Mouse (Mus musculus) CH12.LX (cell line): ENCODE data around the gene Amz2. TPM values are rescaled to one million over a fixed set of nuclear protein-coding genes. Genes with fewer than 3 reads are reported as not detected.

ENCODE experiments used
- DNase-seq: peaks from one replicate; pipeline ENCODE4 v3.0.0-alpha.2; 2013; ENCODE audit errors: extremely low read depth
- H3K27ac ChIP-seq: 2 replicates; pipeline ENCODE4 v1.5.1; 2012; ENCODE audit warnings: low read depth, mild to moderate bottlenecking, control low read depth, moderate library complexity; ENCODE audit not compliant: insufficient read depth
- H3K27me3 ChIP-seq: replicated peaks from 2 replicates; pipeline ENCODE3; 2012; ENCODE audit warnings: inconsistent platforms
- H3K36me3 ChIP-seq, 2 experiments: replicated peaks in 1 of 2; 2 replicates each; pipeline versions ENCODE3 to v1.6.1; 2012; ENCODE audit warnings: inconsistent platforms in 1 of 2, low read length in 1 of 2, mild to moderate bottlenecking in 1 of 2, mixed read lengths in 1 of 2, moderate library complexity in 1 of 2; ENCODE audit not compliant: control insufficient read depth in 1 of 2, insufficient read depth in 1 of 2
- H3K4me1 ChIP-seq, 2 experiments: 2 replicates each; pipeline ENCODE4 v1.6.1; 2012; ENCODE audit warnings: inconsistent platforms in 1 of 2, moderate library complexity in 1 of 2; ENCODE audit not compliant: insufficient read depth in 2 of 2, control insufficient read depth in 1 of 2
- H3K4me2 ChIP-seq: 2 replicates; pipeline ENCODE4 v1.6.1; 2012; ENCODE audit warnings: low read depth, mild to moderate bottlenecking, control low read depth; ENCODE audit not compliant: poor library complexity, insufficient read depth, severe bottlenecking
- H3K4me3 ChIP-seq, 3 experiments: fragments of 150-350 bp in 1 of 3; sonication (generic) in 1 of 3; replicated peaks in 1 of 3; 2 replicates each; pipeline versions ENCODE3 to v1.5.1; 2011 to 2012; ENCODE audit warnings: low read depth in 2 of 3, low read length in 2 of 3, mild to moderate bottlenecking in 2 of 3, moderate library complexity in 2 of 3, control low read depth in 1 of 3, improper control_type of control experiment in 1 of 3, inconsistent platforms in 1 of 3, mixed read lengths in 1 of 3; ENCODE audit not compliant: poor library complexity in 1 of 3
- H3K79me2 ChIP-seq: replicated peaks from 2 replicates; pipeline ENCODE4 v1.6.1; 2012; ENCODE audit warnings: mild to moderate bottlenecking, moderate library complexity; ENCODE audit not compliant: control insufficient read depth, poor library complexity, insufficient read depth, severe bottlenecking; ENCODE audit errors: extremely low read depth
- H3K9ac ChIP-seq: 2 replicates; pipeline ENCODE4 v1.6.1; 2012; ENCODE audit warnings: low read depth, mild to moderate bottlenecking, control low read depth, moderate library complexity; ENCODE audit not compliant: insufficient read depth
- H3K9me3 ChIP-seq: replicated peaks from 2 replicates; pipeline ENCODE3; 2012; ENCODE audit warnings: low read length, inconsistent platforms, mixed read lengths
- CHD2 ChIP-seq: IDR thresholded peaks from 2 replicates; pipeline ENCODE4 v1.6.1; 2011; ENCODE audit warnings: low read length, improper control_type of control experiment
- CTCF ChIP-seq, 2 experiments: IDR thresholded peaks in 1 of 2; conservative IDR thresholded peaks in 1 of 2; 2 replicates each; pipeline ENCODE4 v1.5.1; 2011 to 2012; ENCODE audit warnings: low read depth in 2 of 2, low read length in 2 of 2, improper control_type of control experiment in 1 of 2, inconsistent platforms in 1 of 2, mild to moderate bottlenecking in 1 of 2, moderate library complexity in 1 of 2
- E2F4 ChIP-seq: IDR thresholded peaks from 2 replicates; pipeline ENCODE4 v1.6.1; 2011; ENCODE audit warnings: low read depth, low read length, improper control_type of control experiment; ENCODE audit not compliant: insufficient replicate concordance
- GABPA ChIP-seq: IDR thresholded peaks from 2 replicates; pipeline ENCODE4 v1.6.1; 2012; ENCODE audit warnings: low read depth, low read length, improper control_type of control experiment, inconsistent platforms; ENCODE audit not compliant: insufficient replicate concordance
- HCFC1 ChIP-seq: IDR thresholded peaks from 2 replicates; pipeline ENCODE4 v1.6.1; 2012; ENCODE audit warnings: low read depth, mild to moderate bottlenecking, inconsistent platforms, low read length, improper control_type of control experiment
- KAT2A ChIP-seq: IDR thresholded peaks from 2 replicates; pipeline ENCODE4 v1.6.1; 2012; ENCODE audit warnings: low read length, improper control_type of control experiment, inconsistent platforms; ENCODE audit not compliant: insufficient replicate concordance
- MAFK ChIP-seq: IDR thresholded peaks from 2 replicates; pipeline ENCODE4 v1.6.1; 2011; ENCODE audit warnings: low read length, improper control_type of control experiment; ENCODE audit not compliant: insufficient replicate concordance
- MAX ChIP-seq: IDR thresholded peaks from 2 replicates; pipeline ENCODE4 v1.6.1; 2011; ENCODE audit warnings: low read length, improper control_type of control experiment
- MAZ ChIP-seq: IDR thresholded peaks from 2 replicates; pipeline ENCODE4 v1.6.1; 2012; ENCODE audit warnings: low read depth, mild to moderate bottlenecking, inconsistent platforms, low read length, improper control_type of control experiment, moderate library complexity
- MXI1 ChIP-seq: IDR thresholded peaks from 2 replicates; pipeline ENCODE4 v1.6.1; 2011; ENCODE audit warnings: mild to moderate bottlenecking, low read depth, low read length, improper control_type of control experiment
- NELFE ChIP-seq: IDR thresholded peaks from 2 replicates; pipeline ENCODE4 v1.6.1; 2011; ENCODE audit warnings: low read depth, low read length, improper control_type of control experiment
- POLR2A ChIP-seq: IDR thresholded peaks from 2 replicates; pipeline ENCODE4 v1.6.1; 2011; ENCODE audit warnings: low read depth, mild to moderate bottlenecking, improper control_type of control experiment, low read length
- RAD21 ChIP-seq: IDR thresholded peaks from 2 replicates; pipeline ENCODE4 v1.6.1; 2011; ENCODE audit warnings: low read depth, mild to moderate bottlenecking, low read length, improper control_type of control experiment, moderate library complexity
- RCOR1 ChIP-seq: conservative IDR thresholded peaks from 2 replicates; pipeline ENCODE4 v1.6.1; 2012; ENCODE audit warnings: low read depth, mild to moderate bottlenecking, inconsistent platforms, low read length, improper control_type of control experiment
- SIN3A ChIP-seq: IDR thresholded peaks from 2 replicates; pipeline ENCODE4 v1.6.1; 2012; ENCODE audit warnings: low read length, improper control_type of control experiment, inconsistent platforms
- TBP ChIP-seq: conservative IDR thresholded peaks from 2 replicates; pipeline ENCODE4 v1.6.1; 2011; ENCODE audit warnings: low read depth, low read length, improper control_type of control experiment
- UBTF ChIP-seq: IDR thresholded peaks from 2 replicates; pipeline ENCODE4 v1.6.1; 2012; ENCODE audit warnings: low read depth, mild to moderate bottlenecking, inconsistent platforms, low read length, improper control_type of control experiment, moderate library complexity
- USF1 ChIP-seq: IDR thresholded peaks from 2 replicates; pipeline ENCODE4 v1.6.1; 2014; ENCODE audit warnings: low read depth, mild to moderate bottlenecking, inconsistent platforms, low read length, improper control_type of control experiment
- USF2 ChIP-seq: conservative IDR thresholded peaks from 2 replicates; pipeline ENCODE4 v1.6.1; 2011; ENCODE audit warnings: low read depth, low read length, improper control_type of control experiment
- ZKSCAN1 ChIP-seq: IDR thresholded peaks from 2 replicates; pipeline ENCODE4 v1.6.1; 2012; ENCODE audit warnings: low read depth, inconsistent platforms, low read length, improper control_type of control experiment, borderline replicate concordance
- dilution Hi-C: fragments of 300-500 bp; cut with MboI; formaldehyde crosslinking; loops from 2 replicates; pipeline ENCODE4 v1.14.3; 2020; ENCODE audit warnings: low sequenced_read_pairs; ENCODE audit not compliant: extremely low pct_unique_long_range_greater_than_20kb, extremely low pct_ligation_motif_present
- in situ Hi-C: fragments of 300-500 bp; cut with MboI; formaldehyde crosslinking; loops from 3 replicates; pipeline ENCODE4 v1.14.3; 2019; ENCODE audit warnings: low sequenced_read_pairs, low pct_ligation_motif_present, low pct_unique_long_range_greater_than_20kb, mixed read lengths
- polyA plus RNA-seq: library from polyadenylated mRNA; unstranded; fragments of >175 nt; gene quantifications from 2 replicates; pipeline ENCODE4 v1.2.1, GENCODE M21; 2012; ENCODE audit warnings: low read depth; ENCODE audit not compliant: insufficient read length
- total RNA-seq, 2 experiments: library from RNA; depleted of rRNA; stranded (reverse); fragments of 300-350 nt in 1 of 2; fragments of >200 nt in 1 of 2; gene quantifications; 2 replicates each; pipeline ENCODE4 v1.2.3; 2012 to 2014

Gene Amz2
- total and polyA plus RNA-seq, 3 experiments: 22.3 to 23.7 (median 23.3) TPM

GRCm38 (mm10) chr11:109425392-109426271 lies at the start of gene Amz2 (continued):
- peak; percentile 98 for TF ChIP-seq MAZ

- dilution Hi-C loops: no loop called here
- H3K4me1 ChIP-seq: peaks cover 21 to 85% of the 10 kb centered on the region in 2 experiments
- H3K4me2 ChIP-seq: no peak overlapping the region
- no peak for DNase-seq
- TF ChIP-seq KAT2A (no peak), E2F4 (no peak), GABPA (no peak), MXI1 (no peak), MAFK (no peak), CHD2 (no peak), RAD21 (no peak), HCFC1 (no peak), CTCF (conservative IDR thresholded peaks at IDR 0.05 in 1 of 2, IDR thresholded peaks at IDR 0.05 in 1 of 2; ENCODE audit: low read depth in 2 of 2, low read length in 2 of 2) (no peak), NELFE (no peak), TBP (no peak), USF2 (no peak), MAX (no peak), MAZ (no peak), UBTF (no peak), RCOR1 (no peak), POLR2A (no peak), USF1 (no peak), ZKSCAN1 (no peak), SIN3A (no peak)
- H3K9ac ChIP-seq: no peak overlapping the region
- in situ Hi-C loops: no loop called here
- no peak overlapping the region for H3K4me3 ChIP-seq
- no peak overlapping the region for H3K27ac ChIP-seq
- peaks cover 27% of the 10 kb centered on the region for H3K79me2 ChIP-seq
- H3K9me3 ChIP-seq: peaks cover 3% of the 10 kb centered on the region
- H3K27me3 ChIP-seq: no peaks in the 10 kb centered on the region
- H3K36me3 ChIP-seq: peaks cover 6 to 43% of the 10 kb centered on the region in 2 experiments
Observed at GRCm38 (mm10) chr11:109376484-109377143, 49.1 kb upstream of the Amz2 start.
